Mouse (Mus musculus) T-helper 17 cell (primary cell): ENCODE measurements around the gene Foxn3.

Experiments used
- in situ Hi-C, 2 experiments: fragments of 300-600 bp; cut with MboI, MseI; formaldehyde crosslinking; loops; 1 replicate in 1 of 2; 2 replicates in 1 of 2; pipeline ENCODE4 v1.15.1; 2025; ENCODE audit warnings: high pct_unique_total_duplicates in 2 of 2

The Foxn3 gene

DNA sequence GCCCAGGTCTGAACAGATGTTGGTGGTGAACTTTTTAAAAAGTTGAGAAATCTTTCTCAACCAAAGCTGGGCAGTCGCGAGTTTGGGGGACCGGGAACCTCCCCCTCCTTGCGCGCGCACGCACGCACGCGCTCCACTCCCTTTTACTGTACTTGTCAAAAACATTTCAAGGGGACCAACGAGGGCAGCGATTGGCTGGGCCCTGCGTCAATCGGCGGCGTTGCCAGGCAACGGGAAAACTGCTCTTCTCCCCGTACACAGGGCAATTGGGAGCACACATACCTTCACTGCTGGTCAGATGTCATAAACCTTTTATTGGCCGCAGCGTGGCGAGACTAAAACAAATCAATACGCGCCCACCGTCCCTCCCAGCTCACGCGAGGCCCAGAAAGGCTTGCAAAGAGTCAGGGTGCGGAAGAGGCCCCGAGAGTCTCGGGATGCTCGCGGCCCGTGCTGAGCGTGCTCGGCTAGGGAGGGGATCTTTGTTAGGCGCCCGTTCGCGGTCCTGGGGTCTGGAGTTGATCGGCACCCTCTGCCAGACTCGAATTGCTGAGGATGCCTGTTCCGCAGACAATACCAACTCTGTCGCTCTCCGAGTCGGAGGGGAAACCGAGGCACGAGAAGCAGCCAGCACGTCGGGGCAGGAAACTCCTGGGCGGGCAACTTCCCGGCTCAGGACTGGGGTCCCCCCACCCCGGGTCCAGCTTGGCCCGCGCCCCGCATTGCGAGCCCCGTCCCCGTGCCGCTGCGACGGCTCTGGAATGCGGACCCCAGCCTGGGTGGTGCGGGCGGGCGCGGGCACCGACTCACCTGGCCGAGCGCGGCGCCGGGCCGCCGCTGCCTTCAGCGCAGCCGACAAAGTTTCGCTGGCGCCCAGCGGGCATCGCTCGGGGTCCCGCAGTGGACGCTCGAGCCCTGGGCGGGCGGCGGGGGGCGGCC is 171.2 kb downstream of the Foxn3 start:
- in situ Hi-C loops = loop anchor here (5.0 to 10.0 kb wide), 3 partner anchors 75 to 493 kb away; partner anchors contain the start of genes Efcab11 (in 1 of the 2) and Tdp1 (in 1 of the 2)

- in situ Hi-C loops = loop anchor here (5.0 to 10.0 kb wide), 3 partner anchors 77 to 494 kb away; partner anchors contain the start of genes Efcab11 (in 1 of the 2) and Tdp1 (in 1 of the 2)
Observed at GRCm38 (mm10) chr12:99390429-99390828, 173.0 kb downstream of the Foxn3 start.

DNA sequence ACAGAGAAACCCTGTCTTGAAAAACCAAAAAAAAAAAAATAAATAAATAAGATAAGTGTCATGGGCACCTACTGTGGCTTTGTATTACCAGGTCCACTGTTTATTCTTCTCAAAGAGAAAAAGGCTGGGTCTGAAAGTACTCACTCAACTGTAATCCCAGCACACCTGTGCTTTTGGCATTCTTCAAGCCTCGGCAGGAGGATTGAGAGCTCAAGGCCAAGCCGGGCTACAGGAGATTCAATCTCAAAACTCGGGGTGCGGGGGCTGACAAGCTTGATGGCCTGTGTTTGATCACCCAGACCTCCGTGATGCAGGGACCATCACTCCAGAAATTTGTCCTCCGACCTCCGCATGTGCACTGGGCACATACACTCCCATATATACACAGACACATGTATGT is 174.1 kb downstream of the Foxn3 start:
- in situ Hi-C loops = no loop called here

DNA sequence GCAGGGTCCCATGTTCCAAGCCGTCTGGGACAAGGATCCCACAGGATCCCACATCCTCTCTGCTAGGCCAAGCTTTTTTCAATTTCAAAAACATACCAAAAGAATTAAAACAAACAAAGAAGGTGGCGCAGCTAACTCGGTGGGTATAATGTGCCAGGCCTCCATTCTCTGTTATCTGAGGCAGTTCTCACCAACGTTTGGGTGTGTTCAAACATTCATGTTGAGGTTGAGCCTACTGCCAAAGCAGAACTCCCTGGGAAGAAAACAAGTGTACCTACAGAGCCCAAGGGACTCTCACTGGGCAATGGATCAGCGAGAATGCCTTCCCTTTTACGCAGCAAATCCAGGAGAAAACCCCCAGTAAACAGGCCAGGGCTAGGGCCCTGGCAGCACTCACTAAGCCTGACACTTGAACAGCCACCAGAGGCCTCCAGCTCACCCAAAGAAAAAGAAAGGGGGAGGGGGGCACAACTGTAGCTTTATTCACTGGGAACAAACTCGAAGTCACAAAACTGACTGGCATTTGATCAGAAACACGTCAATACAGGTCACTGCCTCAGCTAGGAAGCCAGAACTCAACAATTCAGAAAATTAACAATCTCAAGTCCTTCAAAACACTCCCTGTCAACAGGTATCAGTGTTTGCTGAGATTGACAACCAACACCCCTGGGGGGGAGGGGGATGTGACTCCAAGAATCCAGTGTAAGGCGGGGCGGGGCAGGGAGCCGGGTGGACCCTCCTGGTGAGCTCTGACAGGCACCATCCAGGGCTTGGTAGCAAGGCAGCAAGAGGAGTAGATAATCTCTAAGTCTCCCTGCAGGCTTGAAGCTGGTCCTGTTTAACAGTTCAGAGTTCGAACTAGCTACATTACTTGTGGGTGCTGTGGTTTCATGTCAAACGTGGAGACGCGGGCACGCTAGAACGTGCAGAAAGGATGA is 177.2 kb downstream of the Foxn3 start:
- in situ Hi-C loops = no loop called here

GRCm38 (mm10) chr12:99385073-99385472 is 178.3 kb downstream of the Foxn3 start:
- in situ Hi-C loops = no loop called here

GRCm38 (mm10) chr12:99381317-99381716 is 182.1 kb downstream of the Foxn3 start:
- in situ Hi-C loops = no loop called here

GRCm38 (mm10) chr12:99380855-99381262 is 182.5 kb downstream of the Foxn3 start:
- in situ Hi-C loops = no loop called here

- in situ Hi-C loops = no loop called here
Observed at GRCm38 (mm10) chr12:99380124-99380523, 183.3 kb downstream of the Foxn3 start.

GRCm38 (mm10) chr12:99378284-99378683 is 185.1 kb downstream of the Foxn3 start:
- in situ Hi-C loops = no loop called here

DNA sequence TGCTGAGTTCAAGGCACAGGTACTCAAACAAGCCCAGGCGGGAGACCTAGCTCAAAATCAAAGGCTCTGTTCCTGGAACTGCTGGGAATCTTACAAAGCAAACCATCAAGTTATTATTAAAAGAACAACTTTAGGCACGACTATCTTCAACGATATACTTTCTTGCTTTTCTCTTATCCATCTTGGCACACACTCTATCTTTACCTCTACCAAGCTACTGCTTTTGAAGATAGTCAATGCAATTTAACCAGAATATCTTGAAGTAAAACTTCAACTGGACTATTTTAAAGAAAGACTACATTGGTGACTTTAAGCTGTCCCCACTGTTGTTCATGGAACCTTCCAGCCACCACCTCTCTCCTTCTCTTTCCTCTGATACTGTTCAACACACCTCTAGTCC is 185.7 kb downstream of the Foxn3 start:
- in situ Hi-C loops = no loop called here

- in situ Hi-C loops = no loop called here
Observed at GRCm38 (mm10) chr12:99377069-99377468, 186.3 kb downstream of the Foxn3 start.

DNA sequence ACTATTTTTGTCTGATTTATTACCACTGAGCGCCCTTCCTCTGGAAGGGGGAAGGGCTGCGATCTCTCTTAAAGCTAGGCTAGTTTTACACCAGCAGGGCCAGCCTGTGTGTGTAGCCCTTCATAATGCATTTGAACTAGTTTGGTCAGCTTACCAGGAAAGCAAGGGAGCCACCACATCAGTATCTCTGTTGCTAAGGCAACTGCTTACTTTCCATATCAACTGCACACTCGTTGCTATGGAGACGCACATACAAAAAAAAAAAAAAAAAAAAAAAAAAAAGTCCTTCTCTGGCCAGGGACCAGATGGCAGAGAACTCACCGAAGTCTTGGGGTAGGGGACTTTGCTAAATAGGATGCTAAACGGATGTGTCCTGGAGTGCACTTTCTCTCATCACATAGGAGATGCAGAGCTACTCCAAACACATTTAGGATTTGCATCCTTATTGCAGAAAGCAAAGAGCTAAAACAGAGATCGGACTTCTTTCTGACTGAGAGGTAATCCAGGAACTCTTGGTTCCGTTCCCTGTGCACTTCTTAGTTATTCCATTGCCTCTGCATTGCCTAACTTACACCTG is 187.4 kb downstream of the Foxn3 start:
- in situ Hi-C loops = no loop called here

GRCm38 (mm10) chr12:99375426-99375825 is 188.0 kb downstream of the Foxn3 start:
- in situ Hi-C loops = no loop called here

DNA sequence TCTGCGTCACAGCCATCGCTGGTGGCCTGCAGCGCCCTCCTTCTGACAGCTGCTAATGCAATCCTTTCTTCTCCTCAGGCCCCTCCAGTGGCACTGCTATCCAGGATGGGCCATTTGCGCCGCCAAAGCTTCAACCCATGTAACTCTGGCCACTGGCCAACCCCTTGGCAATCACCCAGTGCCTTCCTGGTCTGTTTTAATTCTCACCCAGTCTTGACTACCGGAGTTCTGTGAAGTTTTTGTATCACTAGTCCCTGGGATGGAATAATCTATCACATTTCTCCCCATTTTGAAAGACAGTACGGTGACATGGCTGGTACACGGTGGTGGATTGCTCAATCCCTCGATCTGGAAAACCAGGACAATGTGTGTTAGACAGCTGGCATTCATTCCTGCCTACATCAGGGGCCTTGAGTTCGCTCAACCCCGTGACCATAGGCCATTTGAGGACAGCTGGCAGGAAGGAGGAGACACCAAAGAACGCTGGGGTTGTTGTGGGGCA is 189.2 kb downstream of the Foxn3 start:
- in situ Hi-C loops = no loop called here

GRCm38 (mm10) chr12:99373584-99373983 is 189.8 kb downstream of the Foxn3 start:
- in situ Hi-C loops = no loop called here

DNA sequence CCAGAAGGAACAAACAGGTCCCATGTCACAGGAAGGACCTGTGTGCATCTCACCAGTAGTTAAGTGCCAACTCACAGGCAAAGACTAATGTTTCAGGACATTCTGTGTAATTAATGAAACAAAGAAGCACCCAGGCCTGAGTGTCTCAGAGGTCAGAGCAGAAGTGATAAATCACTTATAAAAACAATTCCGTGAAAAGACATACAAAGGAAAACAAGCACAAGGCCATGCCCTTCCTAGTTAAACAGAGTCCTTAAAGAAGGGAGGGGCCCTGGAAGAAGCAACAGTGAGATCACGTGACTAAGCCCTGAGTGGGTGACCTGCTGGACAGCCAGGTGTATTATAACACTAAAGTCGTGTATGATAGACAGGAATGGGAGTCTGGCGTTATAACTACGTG is 191.9 kb downstream of the Foxn3 start:
- in situ Hi-C loops = no loop called here

- in situ Hi-C loops = no loop called here
Observed at GRCm38 (mm10) chr12:99368251-99368650, 195.1 kb downstream of the Foxn3 start.

- in situ Hi-C loops = no loop called here
Observed at GRCm38 (mm10) chr12:99365999-99366398, 197.4 kb downstream of the Foxn3 start.

GRCm38 (mm10) chr12:99364201-99364600 is 199.2 kb downstream of the Foxn3 start:
- in situ Hi-C loops = no loop called here

- in situ Hi-C loops = no loop called here
Observed at GRCm38 (mm10) chr12:99363024-99363423, 200.4 kb downstream of the Foxn3 start.

- in situ Hi-C loops = no loop called here
Observed at GRCm38 (mm10) chr12:99361752-99362132, 201.6 kb downstream of the Foxn3 start.
